Mouse (Mus musculus) layer of hippocampus, postnatal 14 days (tissue): Measurements from ENCODE around the gene Col16a1. TPM values are rescaled to one million over a fixed set of nuclear protein-coding genes. Genes with fewer than 3 reads are reported as not detected.

Experiments
- DNase-seq, 2 experiments: peaks; one replicate each; pipeline ENCODE4 v3.0.0; 2021 to 2022; ENCODE audit warnings: low spot score in 2 of 2, mixed read lengths in 1 of 2
- total RNA-seq, 2 experiments: library from RNA; stranded (reverse); gene quantifications; 2 replicates each; pipeline ENCODE4 v1.2.3; 2021

Gene Col16a1
- total RNA-seq, 2 experiments from 2014 or later = 11.4 to 16.2 TPM

DNA sequence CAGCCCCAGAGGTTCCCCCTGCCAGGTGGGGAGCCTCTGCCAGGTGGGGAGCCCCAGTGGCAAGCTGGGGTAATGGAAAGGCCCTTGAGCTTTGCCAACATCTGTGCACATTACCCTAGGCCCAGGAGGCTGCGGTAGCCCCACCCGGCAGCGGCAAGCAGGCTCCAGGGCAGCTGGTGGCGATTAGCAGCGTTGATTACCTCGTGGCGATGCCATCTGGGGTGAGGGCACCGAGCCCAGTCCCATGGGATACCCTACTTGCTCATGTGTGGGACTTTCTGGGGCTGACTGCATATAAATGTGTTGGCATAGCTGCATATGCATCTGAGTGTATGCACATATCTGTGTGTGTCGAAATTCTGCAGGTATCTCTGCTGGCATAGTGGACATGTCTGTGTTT lies 3.4 kb upstream of the Col16a1 start:
- no peak for DNase-seq

GRCm38 (mm10) chr4:130045609-130046008 lies 2.0 kb upstream of the Col16a1 start:
- no peak for DNase-seq

DNA sequence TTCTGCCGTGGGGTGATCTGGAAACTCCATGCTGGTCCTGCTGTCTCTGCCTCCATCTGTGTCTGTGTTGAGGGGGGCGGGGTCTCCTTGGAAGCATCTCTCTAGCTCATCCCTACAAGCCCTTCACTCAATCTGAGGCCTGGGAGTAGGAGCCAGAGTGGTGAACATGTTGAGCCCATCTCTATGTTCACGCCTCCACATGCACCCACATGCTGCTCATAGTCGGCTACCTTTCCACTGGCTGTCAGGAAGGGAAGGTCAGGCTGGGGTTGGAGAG lies 501 bp downstream of the Col16a1 start:
- DNase-seq = no peak

DNA sequence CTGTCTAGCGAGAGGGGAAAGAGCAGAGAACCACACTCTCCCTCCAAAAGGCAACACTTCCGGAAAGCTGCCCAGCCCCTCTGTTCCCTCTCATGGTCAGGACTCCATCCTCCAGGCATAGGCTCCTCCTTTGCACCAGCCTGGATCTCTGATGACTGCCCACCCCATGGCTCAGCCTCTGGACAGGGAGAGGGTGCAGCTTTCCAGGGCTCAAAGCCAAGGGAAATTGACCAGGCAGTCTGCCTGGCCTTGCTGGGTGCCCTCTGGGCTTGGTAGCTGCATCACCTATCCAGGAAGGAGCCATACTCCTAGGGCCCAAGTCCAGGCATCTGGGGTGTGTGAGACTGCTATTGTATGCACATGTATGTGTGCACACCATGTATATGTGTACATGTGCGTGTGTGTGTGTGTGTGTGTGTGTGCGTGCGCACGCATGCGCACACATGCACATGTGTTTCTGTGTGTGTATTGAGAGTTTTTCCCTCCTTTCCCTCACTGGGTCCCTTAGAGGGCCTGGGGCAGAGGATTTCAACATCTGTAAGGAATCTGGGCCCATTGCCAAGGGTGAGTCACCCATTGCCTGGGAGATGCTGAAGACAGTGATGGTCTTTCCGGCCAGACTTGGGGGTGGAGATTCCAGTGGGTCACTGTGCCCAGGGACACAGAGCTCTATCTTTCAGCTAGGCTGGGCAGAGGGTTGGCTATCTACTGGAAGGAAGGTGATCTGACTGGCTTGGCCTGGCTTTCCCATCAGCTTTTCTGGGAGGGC lies 2.6 kb downstream of the Col16a1 start:
- no peak for DNase-seq

DNA sequence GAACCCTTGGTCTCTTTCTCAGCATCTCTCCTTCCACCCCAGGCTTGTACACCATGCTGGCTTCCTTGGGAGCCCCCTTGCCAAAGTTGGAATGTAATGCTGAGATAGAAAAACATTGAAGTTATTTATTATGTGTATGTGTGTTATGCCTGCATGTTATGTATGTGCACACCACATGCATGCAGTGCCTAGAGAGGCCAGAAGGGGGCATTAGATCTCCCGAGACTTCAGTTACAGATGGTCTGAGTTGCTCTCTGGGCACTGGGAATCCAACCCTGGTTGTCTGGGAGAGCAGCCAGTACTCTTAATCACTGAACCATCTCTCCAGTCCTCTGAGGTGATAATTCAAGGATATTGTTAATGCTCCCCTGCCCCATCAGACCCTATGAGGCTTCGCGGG lies 4.6 kb downstream of the Col16a1 start:
- no peak for DNase-seq

DNA sequence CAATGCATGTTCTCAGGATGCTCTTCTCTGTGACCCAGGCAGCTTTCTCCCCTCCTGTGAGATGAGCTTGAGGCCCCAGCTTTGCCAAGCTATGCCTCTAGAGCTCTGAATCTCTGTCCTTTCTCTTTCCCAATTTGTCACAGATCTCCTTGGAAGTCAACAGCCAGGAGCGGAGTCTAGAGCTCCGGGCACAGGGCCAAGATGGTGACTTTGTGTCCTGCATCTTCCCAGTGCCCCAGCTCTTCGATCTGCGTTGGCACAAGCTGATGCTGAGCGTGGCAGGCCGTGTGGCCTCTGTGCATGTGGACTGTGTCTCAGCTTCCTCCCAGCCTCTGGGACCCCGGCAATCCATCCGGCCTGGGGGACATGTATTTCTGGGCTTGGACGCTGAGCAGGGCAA lies 5.5 kb downstream of the Col16a1 start:
- DNase-seq = no peak

GRCm38 (mm10) chr4:130054727-130055126 lies 7.1 kb downstream of the Col16a1 start:
- peak in 1 of 2 experiments; percentile 46 for DNase-seq

GRCm38 (mm10) chr4:130055160-130056010 lies 7.7 kb downstream of the Col16a1 start:
- no peak for DNase-seq

DNA sequence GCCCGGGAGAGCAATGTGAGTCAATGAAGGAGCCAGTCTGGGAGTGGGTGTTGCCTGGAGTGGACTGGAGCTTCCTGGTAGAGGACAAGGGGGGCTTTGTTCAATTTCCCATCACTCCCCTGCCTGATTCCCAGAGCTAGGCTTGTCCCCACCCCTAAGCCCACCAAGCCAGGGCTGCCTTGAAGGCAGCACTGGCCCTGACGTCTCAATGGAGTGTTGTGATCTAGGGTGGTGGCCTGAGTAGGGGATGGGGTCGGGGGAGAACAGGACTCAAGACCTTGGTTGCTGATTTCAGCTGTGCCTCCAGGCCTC lies 8.3 kb downstream of the Col16a1 start:
- DNase-seq = no peak

GRCm38 (mm10) chr4:130056471-130056870 lies 8.8 kb downstream of the Col16a1 start:
- no peak for DNase-seq

GRCm38 (mm10) chr4:130060937-130061336 lies 13.3 kb downstream of the Col16a1 start:
- no peak for DNase-seq

DNA sequence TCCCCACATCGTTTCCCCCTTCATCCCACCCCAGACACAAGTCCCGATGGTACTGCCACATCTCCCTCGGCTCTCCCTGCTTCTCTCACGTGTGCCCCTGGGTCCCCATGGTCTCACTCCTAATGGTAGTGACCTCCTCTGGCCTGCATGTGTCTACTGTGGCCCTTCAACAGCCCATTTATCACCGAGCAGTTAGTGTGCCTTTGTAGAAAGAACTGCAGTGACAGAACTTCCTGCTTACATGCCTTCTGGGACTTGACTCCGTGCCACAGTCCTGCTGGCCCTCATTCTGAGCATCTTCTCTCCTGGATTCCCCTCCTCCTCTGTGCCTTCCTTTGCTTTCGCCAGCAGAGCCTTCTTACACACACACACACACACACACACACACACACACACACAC lies 15.6 kb downstream of the Col16a1 start:
- no peak for DNase-seq

- DNase-seq = no peak
Observed at GRCm38 (mm10) chr4:130066816-130067215, 19.2 kb downstream of the Col16a1 start.

- no peak for DNase-seq
Observed at GRCm38 (mm10) chr4:130070523-130070922, 22.9 kb downstream of the Col16a1 start.

DNA sequence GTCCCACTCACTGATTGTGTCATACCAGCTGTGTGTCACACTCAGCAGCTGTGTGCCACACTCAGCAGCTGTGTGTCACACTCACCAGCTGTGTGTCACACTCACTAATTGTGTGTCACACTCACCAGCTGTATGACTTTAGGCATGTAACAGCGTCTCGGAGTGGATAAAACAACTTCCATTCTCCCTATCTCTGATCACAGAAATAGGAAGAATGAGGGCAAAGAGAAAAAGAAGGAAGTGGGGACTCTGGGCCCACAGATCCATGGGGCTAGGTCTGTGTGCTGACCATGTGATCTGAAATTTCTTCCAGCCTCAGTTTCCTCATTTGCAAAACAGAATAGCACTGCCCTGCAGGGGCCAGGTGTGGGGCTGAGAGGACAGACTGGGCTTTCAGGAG lies 24.1 kb downstream of the Col16a1 start:
- no peak for DNase-seq

DNA sequence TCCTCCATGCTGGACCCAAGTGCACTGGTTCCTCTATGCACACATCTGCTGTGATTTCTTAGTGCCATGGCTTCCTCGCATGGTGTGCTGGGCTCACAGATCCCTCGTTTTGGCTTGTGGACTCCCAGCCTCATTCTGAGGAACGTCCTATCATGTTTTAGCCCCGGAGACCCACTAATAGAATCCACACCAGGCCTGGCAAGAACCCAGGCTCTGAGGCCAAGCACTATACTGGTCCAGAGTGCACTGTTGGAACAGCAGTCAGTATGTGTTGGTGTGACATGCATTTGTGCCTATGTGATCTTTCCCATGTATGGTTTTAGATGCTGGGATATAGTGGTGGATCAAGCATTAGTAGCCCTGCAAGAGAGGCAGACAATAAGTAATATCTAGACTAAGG lies 25.7 kb downstream of the Col16a1 start:
- DNase-seq = no peak

DNA sequence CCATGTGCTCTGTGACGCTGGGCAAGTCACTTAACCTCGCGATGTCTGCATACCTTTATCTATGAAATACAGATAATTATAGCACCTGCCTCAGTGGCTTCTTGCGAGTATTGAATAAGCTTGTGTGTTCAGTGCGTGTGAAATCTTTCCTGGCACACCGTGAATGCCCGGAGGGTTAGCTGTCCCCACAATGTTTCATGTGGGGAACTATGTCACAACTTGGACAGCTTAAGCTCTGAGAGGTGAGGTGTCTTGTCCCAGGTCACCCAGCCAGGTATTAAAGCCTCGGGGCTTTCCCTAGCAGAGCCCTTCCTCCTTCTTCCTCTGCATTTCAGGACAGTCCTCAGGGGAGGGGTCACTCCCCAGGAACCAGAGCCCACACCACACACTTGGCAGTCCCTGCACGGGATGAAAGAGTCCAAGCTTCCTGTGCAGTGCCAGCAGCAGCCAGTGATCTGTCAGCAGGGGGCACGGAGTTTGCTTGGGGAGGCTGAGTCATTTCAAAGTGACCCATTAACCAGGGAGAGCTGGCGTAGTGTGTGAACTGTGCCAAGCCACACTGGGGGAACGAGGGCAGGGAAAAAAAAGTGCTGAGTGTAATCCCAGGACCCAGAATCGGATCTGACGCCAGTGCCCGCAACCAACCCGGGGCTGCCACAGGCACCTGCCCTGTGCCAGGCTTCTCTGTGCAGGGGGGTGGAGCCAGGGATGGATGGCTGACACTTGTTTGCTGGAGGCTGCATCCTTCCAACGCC lies 27.3 kb downstream of the Col16a1 start:
- DNase-seq = peak in 1 of 2 experiments; percentile 55

GRCm38 (mm10) chr4:130076856-130077255 lies 29.2 kb downstream of the Col16a1 start:
- peak in 1 of 2 experiments; percentile 59 for DNase-seq

DNA sequence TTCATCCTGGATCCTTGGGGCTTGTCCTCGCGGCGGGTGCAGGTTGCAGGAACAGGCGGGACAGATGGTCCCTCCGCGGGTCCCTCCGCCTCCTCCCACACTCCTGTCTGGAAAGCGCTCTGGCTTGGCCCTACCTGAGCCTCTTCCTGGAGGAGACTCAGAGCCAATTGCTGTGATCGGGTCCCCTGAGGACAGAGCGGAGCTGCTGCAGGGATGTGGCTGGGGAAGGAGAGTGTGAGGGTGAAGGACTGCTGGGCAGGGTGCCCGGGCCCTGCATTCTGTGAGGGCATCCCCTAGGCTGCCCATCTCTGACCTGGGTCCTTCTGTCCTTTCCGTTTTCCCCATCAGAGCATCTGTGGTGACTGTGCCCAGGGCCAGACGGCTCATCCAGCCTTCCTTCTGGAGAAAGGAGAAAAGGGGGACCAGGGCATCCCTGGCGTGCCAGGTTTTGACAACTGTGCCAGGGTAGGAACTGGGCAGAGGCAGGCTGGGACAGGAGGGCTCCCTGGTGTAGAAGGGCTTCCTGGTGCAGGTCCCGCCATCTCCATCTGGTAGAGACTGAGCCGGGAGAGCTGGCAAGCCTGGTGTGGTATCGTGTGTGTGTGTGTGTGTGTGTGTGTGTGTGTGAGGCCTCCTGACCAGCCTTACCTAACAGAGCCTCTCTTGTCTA lies 31.3 kb downstream of the Col16a1 start:
- peak; percentile 47 to 53 for DNase-seq

DNA sequence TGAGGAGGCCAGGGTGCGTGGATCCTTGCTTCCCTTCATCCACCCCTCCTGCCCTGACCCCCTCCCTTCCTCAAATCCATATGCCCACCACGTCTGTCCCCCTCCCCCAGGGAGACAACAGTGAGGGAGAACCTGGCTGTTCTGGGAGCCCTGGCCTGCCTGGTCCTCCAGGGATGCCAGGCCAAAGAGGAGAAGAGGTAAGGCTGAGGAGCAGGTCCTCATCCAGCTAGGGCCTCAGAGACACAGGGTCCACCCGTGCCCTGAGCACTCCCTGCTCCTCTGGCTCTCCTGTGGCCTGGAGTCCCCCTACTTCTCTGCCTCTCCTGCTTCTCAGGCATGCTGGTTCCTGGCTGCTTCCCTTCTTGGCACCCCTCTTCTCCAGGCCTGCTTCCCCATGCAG lies 31.9 kb downstream of the Col16a1 start:
- no peak for DNase-seq

DNA sequence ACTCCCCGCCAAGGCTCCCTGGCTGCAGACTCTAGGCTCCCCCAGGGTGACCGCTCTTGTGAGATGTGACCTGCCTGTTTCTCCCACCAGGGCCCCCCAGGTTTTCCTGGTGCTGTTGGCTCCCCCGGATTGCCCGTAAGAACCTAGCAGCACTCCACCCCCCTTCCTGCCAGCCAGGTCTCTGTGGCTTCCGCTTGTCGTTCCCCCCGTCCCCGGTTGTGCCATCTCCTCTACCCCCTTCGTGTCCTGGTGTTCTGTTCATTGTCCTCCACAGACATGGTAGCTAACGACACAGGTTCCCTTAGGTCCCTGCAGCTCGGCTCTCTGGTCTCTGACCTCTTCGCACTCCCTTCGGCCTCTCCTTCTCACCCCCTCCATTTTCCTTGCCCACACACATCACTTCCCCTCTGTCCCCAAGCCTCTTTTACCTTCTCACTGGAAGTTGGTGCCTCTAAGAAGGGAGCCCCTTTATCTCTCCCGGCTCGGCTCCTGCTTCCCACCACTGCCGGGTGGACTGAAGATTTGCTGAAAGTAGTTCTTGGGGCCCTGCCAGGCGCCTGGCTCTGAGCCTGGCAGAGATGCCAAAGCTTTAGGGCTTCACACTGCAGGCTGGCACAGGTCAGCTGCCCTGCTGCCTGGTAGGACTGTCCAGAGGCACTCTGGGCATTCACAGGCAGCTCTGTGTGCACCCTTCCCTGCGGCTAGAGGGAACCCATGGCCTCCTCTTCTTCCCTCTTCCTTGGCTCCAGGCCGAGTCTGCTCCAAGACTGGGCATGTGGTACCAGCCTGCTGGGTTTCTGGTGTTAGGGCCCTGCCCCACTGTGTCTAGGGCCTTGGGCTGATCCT lies 33.9 kb downstream of the Col16a1 start:
- DNase-seq = peak; percentile 72 to 85
